ENCODE assay signal across 10 mouse cellular contexts in the genomic region with DNA sequence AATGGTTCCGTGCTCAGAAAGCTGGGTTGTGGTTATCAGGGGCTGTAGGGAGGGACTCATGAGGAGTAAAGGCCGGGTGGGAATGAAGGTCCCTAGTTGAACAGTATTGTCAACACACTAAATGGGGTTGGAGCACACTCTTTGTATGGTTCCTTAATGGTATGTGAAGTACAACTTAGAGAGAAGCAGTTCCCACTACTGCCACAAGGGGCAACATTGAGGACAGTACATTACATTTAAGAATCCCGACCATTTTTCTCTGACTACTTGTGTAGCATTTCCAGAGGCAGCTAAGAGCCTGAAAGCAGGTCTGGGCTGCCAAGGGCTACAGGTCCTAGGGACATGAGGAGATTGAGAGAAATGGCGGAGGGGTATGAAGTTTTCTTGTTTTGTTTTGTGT. TPM values are rescaled to one million over a fixed set of nuclear protein-coding genes. Genes with fewer than 3 reads are reported as not detected.
A peak's percentile ranks its signal among the peaks of the same experiment; 100 is the strongest.
DNase-seq lines count a peak whose midpoint lies in the region; ATAC-seq lines count a peak whose summit lies in the region.
"Had no signal": no experiment of that assay in that cellular context is flagged by ENCODE, and none has a peak within 500 bp of the region (broad histone marks: within the 10 kb centered on the region; RNA-seq: fewer than 3 reads in every experiment).

No protein-coding gene starts in this region.

- H3K36me3 ChIP-seq in forebrain, embryonic 10.5 days (replicated peaks) = no peaks in the 10 kb centered on the region
- H3K36me3 ChIP-seq in forebrain, embryonic 15.5 days = no peaks in the 10 kb centered on the region
- H3K36me3 ChIP-seq in embryonic facial prominence, embryonic 10.5 days (replicated peaks) = no peaks in the 10 kb centered on the region
- H3K36me3 ChIP-seq in splenic B cell, adult 2 months (ENCODE audit: control insufficient read depth, insufficient read depth, low read length, poor library complexity, severe bottlenecking) = no peaks in the 10 kb centered on the region
- H3K36me3 ChIP-seq: heart, embryonic 15.5 days; neural tube, embryonic 12.5 days had no signal

- no peak for ATAC-seq in forebrain, embryonic 15.5 days (replicated peaks)
- peak; percentile 86 for ATAC-seq in megakaryocyte progenitor cell, adult 5-6 weeks (replicated peaks; ENCODE audit: poor library complexity)

- no peak overlapping the region for H3K27ac ChIP-seq in forebrain, embryonic 10.5 days
- no peak overlapping the region for H3K27ac ChIP-seq in forebrain, embryonic 15.5 days (replicated peaks)
- no peak overlapping the region for H3K27ac ChIP-seq in embryonic facial prominence, embryonic 10.5 days (replicated peaks)
- H3K27ac ChIP-seq: heart, embryonic 15.5 days; neural tube, embryonic 12.5 days had no signal

- peaks cover 14% of the 10 kb centered on the region for H3K4me1 ChIP-seq in forebrain, embryonic 10.5 days
- no peaks in the 10 kb centered on the region for H3K4me1 ChIP-seq in forebrain, embryonic 15.5 days
- 0 out of 2 replicates have a peak, but pooled peaks cover 10% of the 10 kb centered on the region for H3K4me1 ChIP-seq in embryonic facial prominence, embryonic 10.5 days
- H3K4me1 ChIP-seq: neural tube, embryonic 12.5 days had no signal

- 29% methylated on average over 4 of the region's 4 CpGs for WGBS in forebrain, embryonic 10.5 days
- WGBS in forebrain, embryonic 15.5 days = 25% methylated on average over 4 of the region's 4 CpGs
- WGBS in embryonic facial prominence, embryonic 10.5 days = 32% methylated on average over 4 of the region's 4 CpGs

- H3K4me2 ChIP-seq in forebrain, embryonic 15.5 days (replicated peaks) = no peak overlapping the region
- H3K4me2 ChIP-seq: heart, embryonic 15.5 days; neural tube, embryonic 12.5 days had no signal

- peaks cover 17% of the 10 kb centered on the region for H3K27me3 ChIP-seq in forebrain, embryonic 10.5 days (ENCODE audit: poor library complexity, severe bottlenecking)
- H3K27me3 ChIP-seq in forebrain, embryonic 15.5 days = 0 out of 2 replicates have a peak, but pooled peaks cover 3% of the 10 kb centered on the region
- H3K27me3 ChIP-seq in embryonic facial prominence, embryonic 10.5 days (replicated peaks; ENCODE audit: low read depth, poor library complexity, severe bottlenecking) = peaks cover 17% of the 10 kb centered on the region
- no peaks in the 10 kb centered on the region; the same call in 1 of the 2 replicates for H3K27me3 ChIP-seq in splenic B cell, adult 2 months (ENCODE audit: control insufficient read depth, insufficient read depth, low read length, poor library complexity, severe bottlenecking)

- no peak overlapping the region for H3K9ac ChIP-seq in forebrain, embryonic 15.5 days (replicated peaks)
- H3K9ac ChIP-seq: heart, embryonic 15.5 days; neural tube, embryonic 12.5 days had no signal

- no peaks in the 10 kb centered on the region for H3K9me3 ChIP-seq in forebrain, embryonic 10.5 days
- H3K9me3 ChIP-seq in forebrain, embryonic 15.5 days = no peaks in the 10 kb centered on the region
- H3K9me3 ChIP-seq in embryonic facial prominence, embryonic 10.5 days = no peaks in the 10 kb centered on the region
- H3K9me3 ChIP-seq: heart, embryonic 15.5 days; neural tube, embryonic 12.5 days had no signal

- no peak overlapping the region for H3K4me3 ChIP-seq in forebrain, embryonic 10.5 days
- H3K4me3 ChIP-seq in forebrain, embryonic 15.5 days = no peak overlapping the region
- H3K4me3 ChIP-seq in embryonic facial prominence, embryonic 10.5 days = no peak overlapping the region
- H3K4me3 ChIP-seq: heart, embryonic 15.5 days; neural tube, embryonic 12.5 days had no signal

- DNase-seq in forebrain, embryonic 10.5 days (ENCODE audit: extremely low spot score, low spot score) = peak; percentile 55
- peak; percentile 40 for DNase-seq in urinary bladder, postnatal 25 days (ENCODE audit: low spot score)
- no peak for DNase-seq in urinary bladder, adult 2 months (ENCODE audit: low spot score)
- DNase-seq in embryonic facial prominence, embryonic 10.5 days (ENCODE audit: low spot score) = peak; percentile 57
- peak; percentile 83 for DNase-seq in kidney, postnatal 10 days
- peak; percentile 85 for DNase-seq in splenic B cell, adult 2 months (ENCODE audit: low read depth, low spot score)

RNA-seq across cellular contexts. Expression of a gene that starts 2.5 kb away (rescaled TPM):
- not detected in 2 replicates for polyA plus RNA-seq in forebrain, embryonic 10.5 days (2016; fragmentation: Nextera tagmentation; extraction: Ambion mirVana)
- not detected in 2 replicates for polyA plus RNA-seq in forebrain, embryonic 15.5 days (2015; fragmentation: Nextera tagmentation; extraction: Ambion mirVana)
- 0.67 and 1.1 TPM in 2 replicates for polyA plus RNA-seq in urinary bladder, adult 2 months (2012; rRNA removed)
- polyA plus RNA-seq in embryonic facial prominence, embryonic 10.5 days (2016; fragmentation: Nextera tagmentation; extraction: Ambion mirVana) = 0.45 TPM in 1 of 2 replicates, not detected in the other
- total RNA-seq in megakaryocyte progenitor cell, adult 5-6 weeks (2015) = not detected in 2 replicates
- total RNA-seq in megakaryocyte progenitor cell, adult 5-6 weeks (2017) = not detected in 2 replicates
- polyA plus RNA-seq: heart, embryonic 15.5 days; neural tube, embryonic 12.5 days had no signal

RNA-seq across cellular contexts. Expression of a gene that starts 2.8 kb away (rescaled TPM):
- 4.5 and 5.4 TPM in 2 replicates for polyA plus RNA-seq in forebrain, embryonic 10.5 days (2016; fragmentation: Nextera tagmentation; extraction: Ambion mirVana)
- 0.52 and 1.0 TPM in 2 replicates for polyA plus RNA-seq in forebrain, embryonic 15.5 days (2015; fragmentation: Nextera tagmentation; extraction: Ambion mirVana)
- polyA plus RNA-seq in urinary bladder, adult 2 months (2012; rRNA removed) = 0.04 and 0.28 TPM in 2 replicates
- polyA plus RNA-seq in embryonic facial prominence, embryonic 10.5 days (2016; fragmentation: Nextera tagmentation; extraction: Ambion mirVana) = 3.2 and 3.6 TPM in 2 replicates
- 0.35 TPM in 1 of 2 replicates, not detected in the other for total RNA-seq in megakaryocyte progenitor cell, adult 5-6 weeks (2015)
- not detected in 2 replicates for total RNA-seq in megakaryocyte progenitor cell, adult 5-6 weeks (2017)

RNA-seq across cellular contexts. Expression of a gene that starts 5.3 kb away (rescaled TPM):
- polyA plus RNA-seq in forebrain, embryonic 10.5 days (2016; fragmentation: Nextera tagmentation; extraction: Ambion mirVana) = 0.49 TPM in 1 of 2 replicates, not detected in the other
- polyA plus RNA-seq in forebrain, embryonic 15.5 days (2015; fragmentation: Nextera tagmentation; extraction: Ambion mirVana) = not detected in 2 replicates
- not detected in 2 replicates for polyA plus RNA-seq in urinary bladder, adult 2 months (2012; rRNA removed)
- polyA plus RNA-seq in embryonic facial prominence, embryonic 10.5 days (2016; fragmentation: Nextera tagmentation; extraction: Ambion mirVana) = 0.21 TPM in 1 of 2 replicates, not detected in the other
- total RNA-seq in megakaryocyte progenitor cell, adult 5-6 weeks (2015) = not detected in 2 replicates
- total RNA-seq in megakaryocyte progenitor cell, adult 5-6 weeks (2017) = not detected in 2 replicates
- polyA plus RNA-seq: heart, embryonic 15.5 days; neural tube, embryonic 12.5 days had no signal

RNA-seq across cellular contexts. Expression of a gene that starts 12.2 kb away (rescaled TPM):
- polyA plus RNA-seq in forebrain, embryonic 10.5 days (2016; fragmentation: Nextera tagmentation; extraction: Ambion mirVana) = 1,030 and 1,081 TPM in 2 replicates
- 1,149 and 1,206 TPM in 2 replicates for polyA plus RNA-seq in forebrain, embryonic 15.5 days (2015; fragmentation: Nextera tagmentation; extraction: Ambion mirVana)
- polyA plus RNA-seq in urinary bladder, adult 2 months (2012; rRNA removed) = 466 and 498 TPM in 2 replicates
- polyA plus RNA-seq in embryonic facial prominence, embryonic 10.5 days (2016; fragmentation: Nextera tagmentation; extraction: Ambion mirVana) = 1,075 and 1,103 TPM in 2 replicates
- 262 and 312 TPM in 2 replicates for total RNA-seq in megakaryocyte progenitor cell, adult 5-6 weeks (2015)
- total RNA-seq in megakaryocyte progenitor cell, adult 5-6 weeks (2017) = 108 and 112 TPM in 2 replicates

RNA-seq across cellular contexts. Expression of a gene that starts 26.7 kb away (rescaled TPM):
- not detected in 2 replicates for polyA plus RNA-seq in forebrain, embryonic 10.5 days (2016; fragmentation: Nextera tagmentation; extraction: Ambion mirVana)
- polyA plus RNA-seq in forebrain, embryonic 15.5 days (2015; fragmentation: Nextera tagmentation; extraction: Ambion mirVana) = not detected in 2 replicates
- not detected in 2 replicates for polyA plus RNA-seq in urinary bladder, adult 2 months (2012; rRNA removed)
- not detected in 2 replicates for polyA plus RNA-seq in embryonic facial prominence, embryonic 10.5 days (2016; fragmentation: Nextera tagmentation; extraction: Ambion mirVana)
- not detected in 2 replicates for total RNA-seq in megakaryocyte progenitor cell, adult 5-6 weeks (2015)
- total RNA-seq in megakaryocyte progenitor cell, adult 5-6 weeks (2017) = not detected in 2 replicates
- polyA plus RNA-seq: heart, embryonic 15.5 days; neural tube, embryonic 12.5 days had no signal
